Mouse (Mus musculus) WW6 (cell line): ENCODE measurements at regions not wholly inside any gene's neighbourhood (a gene's known extent, or its start where the extent isn't known, plus 50 kb on each side); places are given as distances from the start of the nearest gene placed in this dataset.

Experiments used
- DNase-seq: peaks from one replicate; pipeline ENCODE4 v3.0.0-alpha.2; 2013; ENCODE audit warnings: low read depth, low spot score

- no peak for DNase-seq
These were observed 131.6 kb upstream of the Smarca2 start for GRCm38 (mm10) chr19:26473211-26473610.

GRCm38 (mm10) chr19:26475197-26475596 lies 129.7 kb upstream of the Smarca2 start:
- DNase-seq: no peak

- DNase-seq: no peak
These were observed 129.1 kb upstream of the Smarca2 start for GRCm38 (mm10) chr19:26475754-26476153.

GRCm38 (mm10) chr19:26478055-26478737 lies 126.7 kb upstream of the Smarca2 start:
- DNase-seq: no peak

- no peak for DNase-seq
These were observed 120.5 kb upstream of the Smarca2 start for GRCm38 (mm10) chr19:26484322-26484721.

GRCm38 (mm10) chr19:26492806-26493205 lies 112.0 kb upstream of the Smarca2 start:
- DNase-seq: no peak

- DNase-seq: no peak
These were observed 103.8 kb upstream of the Smarca2 start for GRCm38 (mm10) chr19:26501064-26501463.

- DNase-seq: no peak
These were observed 100.8 kb upstream of the Smarca2 start for GRCm38 (mm10) chr19:26504027-26504426.

- no peak for DNase-seq
These were observed 98.0 kb upstream of the Smarca2 start for GRCm38 (mm10) chr19:26506802-26507201.

- no peak for DNase-seq
These were observed 96.9 kb upstream of the Smarca2 start for GRCm38 (mm10) chr19:26507986-26508385.

- DNase-seq: no peak
These were observed 96.2 kb upstream of the Smarca2 start for GRCm38 (mm10) chr19:26508616-26509015.

GRCm38 (mm10) chr19:26509240-26509639 lies 95.6 kb upstream of the Smarca2 start:
- DNase-seq: no peak

GRCm38 (mm10) chr19:26510185-26510584 lies 94.7 kb upstream of the Smarca2 start:
- no peak for DNase-seq

GRCm38 (mm10) chr19:26510887-26511286 lies 94.0 kb upstream of the Smarca2 start:
- no peak for DNase-seq

GRCm38 (mm10) chr19:26511756-26512155 lies 93.1 kb upstream of the Smarca2 start:
- DNase-seq: no peak

- DNase-seq: no peak
These were observed 80.3 kb upstream of the Smarca2 start for GRCm38 (mm10) chr19:26524583-26524982.

- no peak for DNase-seq
These were observed 73.5 kb upstream of the Smarca2 start for GRCm38 (mm10) chr19:26531390-26531789.

GRCm38 (mm10) chr19:26532509-26532908 lies 72.3 kb upstream of the Smarca2 start:
- no peak for DNase-seq

- no peak for DNase-seq
These were observed 59.2 kb upstream of the Smarca2 start for GRCm38 (mm10) chr19:26545671-26546070.

GRCm38 (mm10) chr19:26547522-26547921 lies 57.3 kb upstream of the Smarca2 start:
- DNase-seq: no peak

GRCm38 (mm10) chr19:26548562-26549270 lies 56.1 kb upstream of the Smarca2 start:
- DNase-seq: no peak

GRCm38 (mm10) chr19:26550299-26550698 lies 54.6 kb upstream of the Smarca2 start:
- no peak for DNase-seq
